Mouse (Mus musculus): ENCODE data around the gene Farsa. TPM values are rescaled to one million over a fixed set of nuclear protein-coding genes. Genes with fewer than 3 reads are reported as not detected.
A peak's percentile ranks its signal among the peaks of the same experiment; 100 is the strongest.

Gene Farsa
- total RNA-seq, 2 experiments from 2014 or later = 23.8 to 24.9 TPM

- no peak overlapping the region for H3K27ac ChIP-seq
- intact Hi-C loops (cut with DNase I) = no loop called here
- no peak for DNase-seq
- no peak for TF ChIP-seq CTCF (IDR thresholded peaks at IDR 0.05)
- H3K4me3 ChIP-seq = no peak overlapping the region
Measured at GRCm38 (mm10) chr8:84838513-84838912, 18.3 kb upstream of the Farsa start.

- H3K4me3 ChIP-seq = peak overlapping the region; percentile 93
- no peak for DNase-seq
- TF ChIP-seq CTCF (IDR thresholded peaks at IDR 0.05) = no peak
- H3K27ac ChIP-seq = peak overlapping the region; percentile 94
- intact Hi-C loops (cut with DNase I) = no loop called here
Measured at GRCm38 (mm10) chr8:84839411-84839810, 17.4 kb upstream of the Farsa start.

GRCm38 (mm10) chr8:84839875-84840247 is 16.9 kb upstream of the Farsa start:
- no peak for DNase-seq
- no peak for TF ChIP-seq CTCF (IDR thresholded peaks at IDR 0.05)
- intact Hi-C loops (cut with DNase I) = no loop called here
- peak overlapping the region; percentile 94 for H3K27ac ChIP-seq
- H3K4me3 ChIP-seq = peak overlapping the region; percentile 93

- peak; percentile 95 for DNase-seq
- Histone ChIP-seq H3K4me3 (peak within 1 kb of the TSS; percentile 93), H3K27ac (peak within 1 kb of the TSS; percentile 94)
- TF ChIP-seq CTCF (IDR thresholded peaks at IDR 0.05) = no peak
- intact Hi-C loops (cut with DNase I) = no loop called here
Measured at GRCm38 (mm10) chr8:84840248-84840999, 16.4 kb upstream of the Farsa start, which contains the start of gene Rad23a. TSS of gene Rad23a (minus strand) at chr8:84840665.

GRCm38 (mm10) chr8:84841514-84841913 is 15.3 kb upstream of the Farsa start:
- no peak for TF ChIP-seq CTCF (IDR thresholded peaks at IDR 0.05)
- intact Hi-C loops (cut with DNase I) = no loop called here
- Histone ChIP-seq H3K27ac (0 out of 2 replicates have a peak overlapping the region, but pooled peaks have one; percentile 94), H3K4me3 (no peak overlapping the region)
- no peak for DNase-seq

GRCm38 (mm10) chr8:84844397-84845070 is 12.3 kb upstream of the Farsa start:
- H3K27ac ChIP-seq = no peak overlapping the region
- no peak for TF ChIP-seq CTCF (IDR thresholded peaks at IDR 0.05)
- intact Hi-C loops (cut with DNase I) = loop anchor here (5.0 kb wide), 2 partner anchors 58 to 133 kb away; partner anchors contain the start of genes Junb and Klf1
- no peak for DNase-seq
- H3K4me3 ChIP-seq = peak overlapping the region; percentile 80

GRCm38 (mm10) chr8:84845355-84846093 is 11.3 kb upstream of the Farsa start:
- Histone ChIP-seq H3K4me3 (peak overlapping the region; percentile 80), H3K27ac (peak overlapping the region; percentile 94)
- peak; percentile 47 for DNase-seq
- intact Hi-C loops (cut with DNase I) = loop anchor here (5.0 kb wide), 2 partner anchors 57 to 132 kb away; partner anchors contain the start of genes Junb and Klf1
- TF ChIP-seq CTCF (IDR thresholded peaks at IDR 0.05) = peak; percentile 59

GRCm38 (mm10) chr8:84846094-84846721 is 10.6 kb upstream of the Farsa start:
- Histone ChIP-seq H3K4me3 (peak overlapping the region; percentile 80), H3K27ac (peak overlapping the region; percentile 94)
- no peak for DNase-seq
- intact Hi-C loops (cut with DNase I) = loop anchor here (5.0 kb wide), 2 partner anchors 56 to 131 kb away; partner anchors contain the start of genes Junb and Klf1
- no peak for TF ChIP-seq CTCF (IDR thresholded peaks at IDR 0.05)

- intact Hi-C loops (cut with DNase I) = loop anchor here (5.0 kb wide), 2 partner anchors 55 to 130 kb away; partner anchors contain the start of genes Junb and Klf1
- peak within 1 kb of the TSS; percentile 94 for H3K27ac ChIP-seq
- peak within 1 kb of the TSS; percentile 80 for H3K4me3 ChIP-seq
- TF ChIP-seq CTCF (IDR thresholded peaks at IDR 0.05) = peak; percentile 14; the same call in 1 of the 2 replicates
- DNase-seq = peak; percentile 100
Measured at GRCm38 (mm10) chr8:84846722-84847572, 9.8 kb upstream of the Farsa start, which contains the start of gene Calr. TSS of gene Calr (minus strand) at chr8:84846934.

- no peak for TF ChIP-seq CTCF (IDR thresholded peaks at IDR 0.05)
- Histone ChIP-seq H3K27ac (peak overlapping the region; percentile 93), H3K4me3 (peak overlapping the region; percentile 80)
- intact Hi-C loops (cut with DNase I) = loop anchor here (5.0 kb wide), 2 partner anchors 54 to 129 kb away; partner anchors contain the start of genes Junb and Klf1
- no peak for DNase-seq
Measured at GRCm38 (mm10) chr8:84847684-84848435, 8.9 kb upstream of the Farsa start.
